Mouse (Mus musculus): ENCODE measurements around the gene Atf5. TPM values are rescaled to one million over a fixed set of nuclear protein-coding genes. Genes with fewer than 3 reads are reported as not detected.

The Atf5 gene
- polyA plus RNA-seq, 1 experiment from 2014 or later = 3.7 TPM

GRCm38 (mm10) chr7:44849416-44850111, 33.1 kb upstream of the Atf5 start:
- Histone ChIP-seq H3K9me3 (no peaks in the 10 kb centered on the region), H3K4me3 (replicated peaks) (peak overlapping the region; percentile 78), H3K27me3 (no peaks in the 10 kb centered on the region), H3K9ac (replicated peaks) (peak overlapping the region; percentile 68), H3K27ac (peak overlapping the region; percentile 96), H3K4me1 (replicated peaks) (peaks cover 36% of the 10 kb centered on the region), H3K4me2 (peak overlapping the region; percentile 85), H3K36me3 (peaks cover 43% of the 10 kb centered on the region)
- peak; percentile 67 for ATAC-seq (ENCODE audit: insufficient number of reproducible peaks, insufficient read depth, low FRiP score, low TSS enrichment, low read depth)
- under 1% methylated on average over 41 of the region's 41 CpGs for WGBS

- peaks cover 51% of the 10 kb centered on the region for H3K36me3 ChIP-seq
- no peaks in the 10 kb centered on the region for H3K27me3 ChIP-seq
- no peaks in the 10 kb centered on the region for H3K9me3 ChIP-seq
- peak within 1 kb of the TSS; percentile 68 for H3K9ac ChIP-seq (replicated peaks)
- under 1% methylated on average over 54 of the region's 54 CpGs for WGBS
- peak within 1 kb of the TSS; percentile 96 for H3K27ac ChIP-seq
- peak within 1 kb of the TSS; percentile 78 for H3K4me3 ChIP-seq (replicated peaks)
- peak; percentile 85 for ATAC-seq (ENCODE audit: insufficient number of reproducible peaks, insufficient read depth, low FRiP score, low TSS enrichment, low read depth)
- peaks cover 32% of the 10 kb centered on the region for H3K4me1 ChIP-seq (replicated peaks)
- peak within 1 kb of the TSS; percentile 85 for H3K4me2 ChIP-seq
Measured at GRCm38 (mm10) chr7:44848561-44849415, 32.3 kb upstream of the Atf5 start, which contains the start of the genes Akt1s1 and Tbc1d17. TSS of gene Akt1s1 (plus strand) at chr7:44848991. TSS of gene Tbc1d17 (minus strand) at chr7:44849079.

GRCm38 (mm10) chr7:44847772-44848171, 31.3 kb upstream of the Atf5 start:
- Histone ChIP-seq H3K4me1 (replicated peaks) (peaks cover 23% of the 10 kb centered on the region), H3K9me3 (no peaks in the 10 kb centered on the region), H3K4me3 (replicated peaks) (peak overlapping the region; percentile 78), H3K27me3 (no peaks in the 10 kb centered on the region), H3K36me3 (peaks cover 57% of the 10 kb centered on the region), H3K9ac (replicated peaks) (peak overlapping the region; percentile 40; the same call in 1 of the 2 replicates), H3K4me2 (peak overlapping the region; percentile 85), H3K27ac (no peak overlapping the region)
- no peak for ATAC-seq (ENCODE audit: insufficient number of reproducible peaks, insufficient read depth, low FRiP score, low TSS enrichment, low read depth)
- 81% methylated on average over 5 of the region's 5 CpGs for WGBS

GRCm38 (mm10) chr7:44846804-44847203, 30.3 kb upstream of the Atf5 start:
- Histone ChIP-seq H3K9me3 (no peaks in the 10 kb centered on the region), H3K36me3 (peaks cover 59% of the 10 kb centered on the region), H3K4me3 (replicated peaks) (no peak overlapping the region), H3K4me2 (no peak overlapping the region), H3K27me3 (peaks cover 4% of the 10 kb centered on the region; the same call in 1 of the 2 replicates), H3K4me1 (replicated peaks) (peaks cover 18% of the 10 kb centered on the region), H3K27ac (no peak overlapping the region), H3K9ac (replicated peaks) (no peak overlapping the region)
- ATAC-seq (ENCODE audit: insufficient number of reproducible peaks, insufficient read depth, low FRiP score, low TSS enrichment, low read depth) = no peak
- WGBS = 91% methylated on average over 7 of the region's 7 CpGs

- WGBS = 93% methylated on average over 10 of the region's 10 CpGs
- Histone ChIP-seq H3K36me3 (peaks cover 66% of the 10 kb centered on the region), H3K4me2 (no peak overlapping the region), H3K27ac (no peak overlapping the region), H3K27me3 (peaks cover 21% of the 10 kb centered on the region), H3K9me3 (no peaks in the 10 kb centered on the region), H3K9ac (replicated peaks) (no peak overlapping the region), H3K4me1 (replicated peaks) (peaks cover 13% of the 10 kb centered on the region), H3K4me3 (replicated peaks) (no peak overlapping the region)
- ATAC-seq (ENCODE audit: insufficient number of reproducible peaks, insufficient read depth, low FRiP score, low TSS enrichment, low read depth) = no peak
Measured at GRCm38 (mm10) chr7:44845006-44845405, 28.5 kb upstream of the Atf5 start.

- H3K27ac ChIP-seq = no peak overlapping the region
- ATAC-seq (ENCODE audit: insufficient number of reproducible peaks, insufficient read depth, low FRiP score, low TSS enrichment, low read depth) = no peak
- H3K27me3 ChIP-seq = peaks cover 43% of the 10 kb centered on the region
- WGBS = 91% methylated on average over 8 of the region's 8 CpGs
- no peak overlapping the region for H3K9ac ChIP-seq (replicated peaks)
- no peak overlapping the region for H3K4me3 ChIP-seq (replicated peaks)
- no peaks in the 10 kb centered on the region for H3K9me3 ChIP-seq
- H3K4me2 ChIP-seq = no peak overlapping the region
- peaks cover 16% of the 10 kb centered on the region for H3K4me1 ChIP-seq (replicated peaks)
- H3K36me3 ChIP-seq = peaks cover 65% of the 10 kb centered on the region
Measured at GRCm38 (mm10) chr7:44841825-44842463, 25.5 kb upstream of the Atf5 start.

GRCm38 (mm10) chr7:44840426-44840825, 24.0 kb upstream of the Atf5 start:
- Histone ChIP-seq H3K9ac (replicated peaks) (peak overlapping the region; percentile 55; the same call in 1 of the 2 replicates), H3K9me3 (no peaks in the 10 kb centered on the region), H3K27me3 (peaks cover 43% of the 10 kb centered on the region), H3K36me3 (peaks cover 50% of the 10 kb centered on the region), H3K4me2 (peak overlapping the region; percentile 66), H3K4me1 (replicated peaks) (peaks cover 23% of the 10 kb centered on the region), H3K4me3 (replicated peaks) (peak overlapping the region; percentile 39), H3K27ac (no peak overlapping the region)
- 47% methylated on average over 14 of the region's 14 CpGs for WGBS
- ATAC-seq (ENCODE audit: insufficient number of reproducible peaks, insufficient read depth, low FRiP score, low TSS enrichment, low read depth) = no peak

GRCm38 (mm10) chr7:44839491-44840191, 23.2 kb upstream of the Atf5 start:
- ATAC-seq (ENCODE audit: insufficient number of reproducible peaks, insufficient read depth, low FRiP score, low TSS enrichment, low read depth) = peak; percentile 43
- Histone ChIP-seq H3K36me3 (peaks cover 42% of the 10 kb centered on the region), H3K4me2 (peak overlapping the region; percentile 66), H3K27ac (no peak overlapping the region), H3K4me1 (replicated peaks) (peaks cover 23% of the 10 kb centered on the region), H3K4me3 (replicated peaks) (peak overlapping the region; percentile 39), H3K27me3 (peaks cover 43% of the 10 kb centered on the region), H3K9me3 (no peaks in the 10 kb centered on the region), H3K9ac (replicated peaks) (peak overlapping the region; percentile 55)
- 2% methylated on average over 58 of the region's 58 CpGs for WGBS

GRCm38 (mm10) chr7:44839171-44839490, 22.7 kb upstream of the Atf5 start:
- Histone ChIP-seq H3K4me2 (peak overlapping the region; percentile 66), H3K4me1 (replicated peaks) (peaks cover 23% of the 10 kb centered on the region), H3K36me3 (peaks cover 37% of the 10 kb centered on the region), H3K27ac (no peak overlapping the region), H3K9me3 (no peaks in the 10 kb centered on the region), H3K27me3 (peaks cover 43% of the 10 kb centered on the region), H3K9ac (replicated peaks) (peak overlapping the region; percentile 55), H3K4me3 (replicated peaks) (peak overlapping the region; percentile 39)
- ATAC-seq (ENCODE audit: insufficient number of reproducible peaks, insufficient read depth, low FRiP score, low TSS enrichment, low read depth) = no peak
- WGBS = 27% methylated on average over 11 of the region's 11 CpGs

- WGBS = 83% methylated on average over 6 of the region's 6 CpGs
- H3K9me3 ChIP-seq = no peaks in the 10 kb centered on the region
- H3K4me2 ChIP-seq = no peak overlapping the region
- peaks cover 23% of the 10 kb centered on the region for H3K4me1 ChIP-seq (replicated peaks)
- no peak overlapping the region for H3K27ac ChIP-seq
- peaks cover 43% of the 10 kb centered on the region for H3K27me3 ChIP-seq
- no peak for ATAC-seq (ENCODE audit: insufficient number of reproducible peaks, insufficient read depth, low FRiP score, low TSS enrichment, low read depth)
- H3K9ac ChIP-seq (replicated peaks) = no peak overlapping the region
- no peak overlapping the region for H3K4me3 ChIP-seq (replicated peaks)
- peaks cover 27% of the 10 kb centered on the region for H3K36me3 ChIP-seq
Measured at GRCm38 (mm10) chr7:44838073-44838472, 21.6 kb upstream of the Atf5 start.

Data from limb, embryonic 12.5 days (tissue).